Comparison of ENCODE assay signal across 8 mouse cellular contexts in the genomic region with DNA sequence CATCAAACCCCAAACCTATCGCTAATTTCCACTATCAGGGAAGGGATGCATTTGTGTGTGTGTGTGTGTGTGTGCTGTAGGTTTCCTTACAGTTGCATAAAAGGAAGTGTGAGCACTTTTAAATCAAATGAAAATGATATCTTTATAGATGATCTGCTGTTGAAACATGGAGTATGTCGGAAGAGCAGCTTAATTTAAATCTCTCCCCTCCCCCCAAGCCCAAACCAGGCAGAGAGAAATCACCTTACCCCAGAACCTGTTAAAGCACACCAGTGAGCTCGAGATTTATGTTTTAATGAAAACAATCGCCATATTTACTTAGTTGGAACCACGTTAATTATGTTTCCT. TPM values are rescaled to one million over a fixed set of nuclear protein-coding genes. Genes with fewer than 3 reads are reported as not detected.
DNase-seq lines count a peak whose midpoint lies in the region; ATAC-seq and TF ChIP-seq lines count a peak whose summit lies in the region.
"Had no signal": no experiment of that assay in that cellular context is flagged by ENCODE, and none has a peak within 500 bp of the region (broad histone marks: within the 10 kb centered on the region; RNA-seq: fewer than 3 reads in every experiment).

No protein-coding gene starts in this region.

- H3K9me3 ChIP-seq in megakaryocyte, embryonic 14.5 days = peaks cover 5% of the 10 kb centered on the region; the same call in 1 of the 2 replicates
- peaks cover 4% of the 10 kb centered on the region; the same call in 1 of the 2 replicates for H3K9me3 ChIP-seq in embryonic facial prominence, embryonic 14.5 days (ENCODE audit: control insufficient read depth, low read length)
- H3K9me3 ChIP-seq in intestine, postnatal 0 days (ENCODE audit: control insufficient read depth) = no peaks in the 10 kb centered on the region

- H3K9ac ChIP-seq in embryonic facial prominence, embryonic 14.5 days (ENCODE audit: low read depth, low read length) = peak overlapping the region; percentile 93
- peak overlapping the region; percentile 84 for H3K9ac ChIP-seq in intestine, postnatal 0 days (ENCODE audit: low read depth, low read length)

- peaks cover 25% of the 10 kb centered on the region for H3K4me1 ChIP-seq in megakaryocyte, embryonic 14.5 days
- peaks cover 6% of the 10 kb centered on the region; the same call in 1 of the 2 replicates for H3K4me1 ChIP-seq in embryonic facial prominence, embryonic 14.5 days (ENCODE audit: control insufficient read depth, insufficient read depth, low read length)
- H3K4me1 ChIP-seq in intestine, postnatal 0 days (replicated peaks; ENCODE audit: control insufficient read depth, insufficient read depth, low read length) = no peaks in the 10 kb centered on the region
- H3K4me1 ChIP-seq in olfactory bulb, adult 2 months (ENCODE audit: control insufficient read depth, insufficient read depth, low read length) = peaks cover 5% of the 10 kb centered on the region; the same call in 1 of the 2 replicates

- H3K4me2 ChIP-seq in embryonic facial prominence, embryonic 14.5 days (ENCODE audit: low read depth, low read length) = peak overlapping the region; percentile 88
- H3K4me2 ChIP-seq in intestine, postnatal 0 days (replicated peaks; ENCODE audit: low read depth) = peak overlapping the region; percentile 87

- ATAC-seq in megakaryocyte, adult 5-6 weeks (ENCODE audit: poor library complexity, severe bottlenecking) = no peak
- no peak for ATAC-seq in embryonic facial prominence, embryonic 14.5 days (ENCODE audit: low read depth)
- no peak for ATAC-seq in intestine, postnatal 0 days

- TF ChIP-seq CTCF in intestine, postnatal 0 days (IDR thresholded peaks at IDR 0.05; ENCODE audit: low read depth) = no peak
- no peak for TF ChIP-seq CTCF in olfactory bulb, adult 2 months (IDR thresholded peaks at IDR 0.05; ENCODE audit: insufficient read depth, low read depth, low read length)

- WGBS in embryonic facial prominence, embryonic 14.5 days = 3% methylated on average over 5 of the region's 5 CpGs
- WGBS in intestine, postnatal 0 days = 5% methylated on average over 5 of the region's 5 CpGs
- WGBS in olfactory bulb, adult 2 months = 2% methylated on average over 5 of the region's 5 CpGs

- no peak for TF ChIP-seq POLR2A in olfactory bulb, adult 2 months (IDR thresholded peaks at IDR 0.05; ENCODE audit: insufficient read depth, low read depth, low read length)

- H3K27ac ChIP-seq in embryonic facial prominence, embryonic 14.5 days (replicated peaks; ENCODE audit: low read depth, low read length) = no peak overlapping the region
- H3K27ac ChIP-seq in intestine, postnatal 0 days (ENCODE audit: low read depth, low read length) = peak overlapping the region; percentile 99; the same call in 1 of the 2 replicates
- peak overlapping the region; percentile 84 for H3K27ac ChIP-seq in olfactory bulb, adult 2 months (ENCODE audit: insufficient read depth, low read depth, low read length)

- peaks cover 35% of the 10 kb centered on the region for H3K27me3 ChIP-seq in megakaryocyte, embryonic 14.5 days (replicated peaks)
- H3K27me3 ChIP-seq in embryonic facial prominence, embryonic 14.5 days (replicated peaks; ENCODE audit: control insufficient read depth, insufficient read depth, low read length) = no peaks in the 10 kb centered on the region
- no peaks in the 10 kb centered on the region for H3K27me3 ChIP-seq in intestine, postnatal 0 days (replicated peaks; ENCODE audit: control insufficient read depth, insufficient read depth, low read length)

- no peaks in the 10 kb centered on the region for H3K36me3 ChIP-seq in megakaryocyte, embryonic 14.5 days (replicated peaks; ENCODE audit: low read length)
- H3K36me3 ChIP-seq in embryonic facial prominence, embryonic 14.5 days (ENCODE audit: control insufficient read depth, insufficient read depth, low read length) = 0 out of 2 replicates have a peak, but pooled peaks cover 8% of the 10 kb centered on the region
- peaks cover 8% of the 10 kb centered on the region for H3K36me3 ChIP-seq in intestine, postnatal 0 days (ENCODE audit: control insufficient read depth, insufficient read depth)

- DNase-seq in embryonic facial prominence, embryonic 14.5 days (ENCODE audit: low spot score) = no peak
- DNase-seq in urinary bladder, postnatal 4 days (ENCODE audit: low spot score in 2 of 2) = no peak
- DNase-seq in layer of hippocampus, postnatal 36 days = no peak

- peak overlapping the region; percentile 95 for H3K4me3 ChIP-seq in megakaryocyte, embryonic 14.5 days (replicated peaks)
- peak overlapping the region; percentile 88 for H3K4me3 ChIP-seq in embryonic facial prominence, embryonic 14.5 days (ENCODE audit: low read depth, low read length)
- H3K4me3 ChIP-seq in intestine, postnatal 0 days (ENCODE audit: low read depth, low read length) = peak overlapping the region; percentile 68
- peak overlapping the region; percentile 85 for H3K4me3 ChIP-seq in olfactory bulb, adult 2 months (ENCODE audit: insufficient read depth, low read depth, low read length)

RNA-seq across cellular contexts. Expression of gene Camk2d, which starts 2.2 kb away (rescaled TPM):
- 0.92 and 1.1 TPM in 2 replicates for polyA plus RNA-seq in megakaryocyte, embryonic 14.5 days (2012; ENCODE audit: insufficient read depth, low replicate concordance)
- 43.2 and 52.0 TPM in 2 replicates for total RNA-seq in megakaryocyte, adult 5-6 weeks (2015)
- total RNA-seq in megakaryocyte, adult 5-6 weeks (2017) = 43.7 and 52.4 TPM in 2 replicates
- polyA plus RNA-seq in embryonic facial prominence, embryonic 14.5 days (2014; fragmentation: Nextera tagmentation; extraction: Ambion mirVana) = 40.8 and 40.9 TPM in 2 replicates
- 42.6 and 50.4 TPM in 2 replicates for polyA plus RNA-seq in intestine, postnatal 0 days (2015; fragmentation: Nextera tagmentation; extraction: Ambion mirVana)
- 316 TPM in 1 of 2 replicates, not detected in the other for polyA plus RNA-seq in olfactory bulb, adult 2 months (2012; ENCODE audit: insufficient read depth, insufficient read length, low replicate concordance, missing spikeins)
- 10 to 100 TPM; 32.2 to 33.1 TPM for total RNA-seq in layer of hippocampus, postnatal 36 days (2021)
- polyA plus RNA-seq: erythroblast, embryonic 14.5 days had no signal

Comparison
In these comparisons a context has a peak if more than half of its experiments do, and no peak if none do; other contexts are left out.
1. RNA of gene Camk2d, which starts 2.2 kb away (polyA plus RNA-seq): 316 TPM in olfactory bulb, adult 2 months, 42.6 to 50.4 TPM in intestine, postnatal 0 days and 40.8 to 40.9 TPM in embryonic facial prominence, embryonic 14.5 days; 0.92 to 1.1 TPM in megakaryocyte, embryonic 14.5 days; every median in the first group is over 10 times any median in the second.
2. Peak in every context shown above with its lines, with median percentiles within 50 percentile points of each other: H3K4me3 ChIP-seq.